Mouse (Mus musculus) lung, adult 18-20 months (tissue): ENCODE data around the gene Trmt11.
A peak's percentile ranks its signal among the peaks of the same experiment; 100 is the strongest.
"Not testable (repeated sequence)": the region's sequence is repeated elsewhere in the genome, so short reads cannot be mapped to it uniquely, and the experiment has no call there.

Experiments
- DNase-seq, 2 experiments: peaks; one replicate each; pipeline ENCODE4 v3.0.0; 2022; ENCODE audit warnings: mixed read lengths in 2 of 2

Trmt11 gene

DNA sequence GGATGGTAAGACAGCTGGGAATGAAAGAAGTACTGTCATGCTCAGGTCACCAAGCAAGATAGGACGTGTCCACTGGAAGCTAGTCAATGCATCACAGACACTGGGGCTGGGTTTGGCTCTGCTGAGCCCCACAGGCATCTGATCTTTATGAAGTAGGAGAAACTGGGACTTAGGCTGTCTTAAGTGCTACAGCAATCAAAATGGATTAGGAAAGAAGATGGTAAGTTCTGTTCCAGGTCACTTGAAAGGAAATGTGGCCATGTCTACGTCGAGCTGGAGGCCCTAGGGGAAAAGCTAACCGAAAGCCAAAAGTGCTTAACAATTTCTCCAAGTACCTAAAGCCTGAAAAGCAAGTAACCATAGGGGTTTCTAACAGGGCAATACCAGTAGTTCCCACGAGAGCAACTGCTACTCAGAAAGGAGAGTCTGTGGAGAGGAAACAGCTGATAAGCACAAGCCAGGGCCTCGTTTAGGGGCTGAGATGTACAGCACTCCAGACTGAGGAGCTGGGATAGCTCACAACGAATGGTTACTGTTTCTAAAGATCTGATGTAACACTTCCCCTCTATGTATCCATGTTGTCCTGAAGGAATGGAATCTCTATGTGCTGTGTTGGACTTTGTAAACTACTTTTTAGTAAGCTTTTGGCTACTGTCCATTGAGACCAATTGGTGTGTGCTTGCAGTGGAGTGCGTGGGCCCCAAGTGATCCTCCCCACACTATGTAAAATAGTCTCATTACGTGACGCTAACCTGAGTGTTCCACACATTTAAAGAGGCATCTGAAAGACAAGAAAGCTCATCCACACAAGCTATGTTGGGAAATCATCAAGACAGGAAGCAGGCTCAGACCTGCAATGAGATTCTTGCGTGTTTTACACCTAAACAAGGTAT is 44.6 kb downstream of the Trmt11 start:
- DNase-seq: no peak

DNA sequence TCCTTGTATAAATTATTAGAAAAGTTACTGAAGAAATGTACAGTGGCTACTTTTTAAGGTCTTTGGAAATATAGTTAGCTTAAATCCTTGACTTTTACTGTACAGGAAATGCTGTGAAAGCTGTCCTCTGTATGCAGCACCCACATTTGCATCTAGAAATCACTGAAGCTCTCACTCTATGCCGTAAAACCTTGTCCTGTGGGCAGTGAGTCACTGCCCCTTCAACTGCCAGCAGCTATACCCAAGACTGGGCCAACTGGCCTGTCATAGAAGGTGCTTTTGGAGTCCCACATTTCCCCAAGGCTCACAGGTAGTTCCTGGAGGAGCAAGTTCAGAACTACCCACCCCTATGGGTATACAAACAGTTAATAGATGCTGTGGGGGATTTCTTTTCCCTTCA is 48.2 kb downstream of the Trmt11 start:
- DNase-seq: no peak

DNA sequence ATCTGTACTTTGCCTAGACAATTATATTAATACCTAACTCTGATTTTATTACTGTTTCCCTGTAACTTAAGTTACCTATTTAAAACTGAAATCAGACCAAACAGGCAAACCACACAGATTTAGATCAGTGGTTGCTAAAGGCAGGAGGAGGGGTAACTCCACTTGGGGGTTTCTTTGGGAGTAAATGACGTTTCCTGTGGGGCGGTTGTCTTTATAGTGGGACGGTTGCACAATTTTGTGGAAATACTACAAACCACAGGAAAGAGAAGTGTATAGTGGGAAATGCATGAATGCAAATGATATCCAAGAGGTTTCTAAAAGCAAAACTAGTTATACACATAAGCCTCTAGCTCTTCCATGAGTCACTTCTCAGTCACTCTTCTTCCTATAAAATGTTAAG is 50.6 kb downstream of the Trmt11 start:
- no peak for DNase-seq

DNA sequence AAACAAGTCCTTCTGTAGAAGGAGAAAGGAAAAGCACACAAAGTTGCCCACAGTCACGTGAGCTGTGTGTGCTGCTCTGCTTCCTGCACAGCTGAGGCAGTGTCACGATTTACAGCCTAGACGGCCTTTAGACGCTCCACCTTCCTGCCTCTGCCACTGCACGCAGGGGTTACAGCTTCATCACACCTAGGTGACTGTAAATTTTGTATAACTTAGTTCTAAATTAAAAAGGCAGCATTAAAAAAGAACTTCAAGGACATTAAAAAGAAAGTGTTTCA is 62.1 kb downstream of the Trmt11 start:
- no peak for DNase-seq

DNA sequence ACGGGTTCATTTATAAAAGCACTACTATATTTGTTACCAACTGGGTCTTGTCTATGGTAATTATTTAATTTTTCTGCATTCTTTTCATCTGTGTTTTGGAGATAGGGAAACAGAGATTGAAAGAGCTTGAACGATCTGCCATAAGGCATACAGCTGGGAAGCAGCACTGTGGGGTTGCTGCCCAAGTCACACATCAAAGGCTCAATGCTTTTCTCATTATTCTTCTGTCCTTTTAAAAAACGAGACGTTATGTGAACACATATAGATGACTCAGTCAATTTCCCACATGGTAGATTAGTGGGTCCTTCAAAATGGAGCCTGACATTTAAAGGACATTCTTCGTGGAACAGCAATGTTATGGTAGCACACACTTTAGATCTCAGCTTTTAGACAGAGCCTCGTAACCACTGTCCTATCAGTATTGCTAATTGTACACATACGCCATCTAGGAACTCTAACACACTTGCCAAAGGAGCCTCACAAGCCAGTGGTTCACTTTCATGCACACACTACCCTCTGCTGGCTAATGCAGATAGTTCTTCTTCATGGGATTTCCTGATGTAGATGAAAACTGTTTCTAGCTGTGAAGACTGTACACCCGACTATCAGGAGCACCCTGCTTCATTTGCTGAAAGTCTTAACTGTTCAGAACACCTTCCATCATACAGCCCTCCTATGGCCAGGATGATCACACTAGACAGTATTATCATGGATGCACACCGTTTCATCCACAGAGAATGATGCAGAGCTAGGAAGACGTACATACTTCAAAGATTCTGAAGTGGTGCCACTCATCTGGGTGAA is 62.6 kb downstream of the Trmt11 start:
- no peak for DNase-seq

DNA sequence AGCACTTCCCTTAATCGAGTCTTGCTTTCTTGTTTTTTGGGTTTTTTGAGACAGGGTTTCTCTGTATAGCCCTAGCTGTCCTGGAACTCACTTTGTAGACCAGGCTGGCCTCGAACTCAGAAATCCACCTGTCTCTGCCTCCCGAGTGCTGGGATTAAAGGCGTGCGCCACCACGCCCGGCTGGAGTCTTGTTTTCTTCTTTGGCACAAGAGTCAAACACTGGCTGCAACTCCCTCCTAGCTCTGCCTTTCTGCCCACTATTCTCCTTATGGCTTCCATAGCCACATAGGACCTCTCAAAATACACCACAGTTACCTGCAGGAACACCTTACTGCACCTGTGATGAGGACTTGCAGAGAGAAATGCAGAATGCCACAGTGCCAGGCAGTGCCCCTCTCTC is 64.6 kb downstream of the Trmt11 start:
- not testable (repeated sequence) for DNase-seq

DNA sequence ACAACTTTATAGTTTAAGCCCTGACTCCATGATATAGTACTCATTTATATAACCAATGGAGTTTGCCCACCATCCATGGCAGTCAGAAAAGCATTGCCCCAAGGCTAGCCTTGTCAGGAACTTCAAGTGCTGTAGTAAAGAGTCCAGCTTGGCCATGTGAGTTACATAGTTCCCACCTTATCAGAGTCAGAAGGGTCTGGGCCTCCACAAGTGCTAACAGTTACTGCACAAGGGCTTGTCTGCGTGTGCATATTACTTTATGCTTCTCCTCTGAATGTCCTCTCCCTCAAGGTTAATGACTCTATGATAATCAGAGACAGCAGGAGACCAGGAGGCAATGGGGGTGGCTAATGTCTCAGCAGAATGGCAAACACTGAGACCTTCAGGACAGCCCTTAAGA is 73.4 kb downstream of the Trmt11 start:
- no peak for DNase-seq

DNA sequence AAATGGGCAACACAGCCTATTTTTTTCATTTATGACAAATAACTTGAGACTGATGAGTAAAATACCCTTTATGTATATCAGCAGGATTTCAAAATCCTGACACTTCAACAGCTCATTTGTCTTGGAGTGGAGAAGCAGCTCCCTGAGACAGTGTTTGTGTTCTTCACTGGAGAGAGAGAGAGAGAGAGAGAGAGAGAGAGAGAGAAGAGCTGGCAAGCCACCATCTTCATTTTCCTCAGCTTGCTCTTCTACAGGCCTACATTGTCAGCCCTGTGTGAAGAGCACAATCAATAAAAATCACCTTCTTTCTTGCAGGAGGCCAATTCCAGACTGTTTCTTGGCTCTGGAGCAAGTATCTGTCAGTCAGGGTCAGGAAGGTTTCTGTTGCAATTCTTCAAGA is 78.8 kb downstream of the Trmt11 start:
- DNase-seq: peak in 1 of 2 experiments; percentile 2

DNA sequence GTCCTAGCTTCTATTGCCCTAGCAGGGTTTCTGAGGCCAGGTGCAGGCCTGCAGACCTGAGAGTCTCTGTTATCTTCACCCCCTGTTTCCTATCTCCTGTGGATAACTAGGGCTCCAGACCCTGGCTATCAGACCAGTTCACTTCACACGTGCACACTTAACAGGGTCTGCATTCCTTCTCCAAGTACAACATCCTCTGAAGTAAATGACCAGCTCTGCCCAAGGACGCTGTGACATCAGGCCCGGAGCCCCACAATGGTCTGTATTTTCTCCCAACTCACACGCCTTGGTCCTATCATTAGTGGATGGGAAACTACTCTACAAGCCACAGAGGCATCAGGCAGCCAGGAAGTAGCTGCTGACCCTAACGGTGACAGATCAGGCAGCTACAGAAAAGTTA is 81.4 kb downstream of the Trmt11 start:
- DNase-seq: no peak

DNA sequence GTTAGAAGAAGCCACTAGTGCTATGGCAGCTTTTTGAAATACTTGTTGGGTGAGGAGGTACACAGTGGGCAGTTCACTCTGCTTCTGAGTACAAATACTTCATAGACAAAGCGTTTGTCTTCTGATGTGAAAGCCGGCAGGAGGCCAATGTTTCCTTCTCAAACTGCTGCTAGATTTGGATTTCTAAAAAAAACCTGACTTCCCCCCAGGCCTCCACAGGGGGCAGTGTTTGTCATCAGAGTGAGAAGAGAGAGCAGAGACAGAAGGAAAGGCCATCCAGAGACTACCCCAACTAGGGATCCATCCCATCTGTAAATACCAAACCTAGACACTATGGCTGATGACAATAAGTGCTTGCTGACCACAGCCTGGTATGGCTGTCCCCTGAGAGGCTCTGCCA is 83.3 kb downstream of the Trmt11 start:
- DNase-seq: no peak

DNA sequence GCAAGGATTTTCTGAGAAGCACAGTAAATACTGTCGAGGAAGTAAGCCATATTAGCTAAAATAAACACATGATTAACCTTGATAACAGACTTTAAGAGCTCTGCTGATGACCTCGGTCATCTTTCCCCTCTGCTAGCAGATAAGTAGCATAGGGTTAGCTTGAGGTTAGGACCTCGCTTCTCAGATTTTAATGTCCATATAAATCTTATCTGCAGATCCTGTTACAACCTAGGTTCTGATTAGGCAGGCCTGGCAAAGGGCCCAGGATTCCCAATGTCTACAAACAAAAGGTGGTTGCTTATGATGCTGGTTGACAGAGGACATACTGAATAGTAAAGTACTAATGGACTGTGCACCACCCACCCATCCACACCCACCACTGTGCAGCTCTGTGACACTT is 83.8 kb downstream of the Trmt11 start:
- DNase-seq: no peak

DNA sequence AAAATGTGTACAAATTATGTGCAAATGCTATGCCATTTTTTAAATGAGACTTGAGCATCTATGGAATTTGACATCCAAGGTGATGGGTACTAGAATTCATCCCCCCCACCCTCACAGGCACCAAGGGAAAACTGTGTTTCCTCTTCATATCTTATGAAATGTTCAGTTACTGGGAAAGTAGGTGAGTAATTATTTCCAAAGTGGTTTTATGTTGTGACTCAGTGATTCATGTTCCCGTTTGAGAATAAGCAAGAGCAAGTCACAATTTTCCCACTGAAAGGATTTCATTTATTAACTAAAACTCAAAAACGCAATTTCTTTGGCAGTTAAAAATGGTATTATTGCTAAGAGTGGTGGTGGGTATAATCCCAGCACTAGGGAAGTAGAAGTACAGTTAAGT is 95.8 kb downstream of the Trmt11 start:
- no peak for DNase-seq

DNA sequence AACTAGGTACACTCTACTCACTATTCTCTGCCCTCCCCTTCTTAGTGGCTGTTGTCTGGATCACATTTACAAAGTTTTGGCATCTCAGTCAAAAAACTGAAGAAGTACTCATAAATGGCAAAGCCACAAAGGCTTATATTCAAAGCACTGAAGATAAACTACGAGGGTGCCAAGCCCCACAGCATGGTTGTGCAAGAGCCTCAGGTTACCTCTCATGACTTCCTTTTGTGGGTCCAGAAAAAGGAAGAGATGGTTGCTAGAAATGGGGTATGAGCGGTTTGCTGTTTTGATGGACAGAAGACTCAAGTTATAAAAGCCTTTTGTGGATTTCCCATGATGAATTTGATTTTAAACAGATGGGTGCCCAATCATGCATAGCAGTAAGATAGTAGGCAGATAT is 97.4 kb downstream of the Trmt11 start:
- DNase-seq: no peak

DNA sequence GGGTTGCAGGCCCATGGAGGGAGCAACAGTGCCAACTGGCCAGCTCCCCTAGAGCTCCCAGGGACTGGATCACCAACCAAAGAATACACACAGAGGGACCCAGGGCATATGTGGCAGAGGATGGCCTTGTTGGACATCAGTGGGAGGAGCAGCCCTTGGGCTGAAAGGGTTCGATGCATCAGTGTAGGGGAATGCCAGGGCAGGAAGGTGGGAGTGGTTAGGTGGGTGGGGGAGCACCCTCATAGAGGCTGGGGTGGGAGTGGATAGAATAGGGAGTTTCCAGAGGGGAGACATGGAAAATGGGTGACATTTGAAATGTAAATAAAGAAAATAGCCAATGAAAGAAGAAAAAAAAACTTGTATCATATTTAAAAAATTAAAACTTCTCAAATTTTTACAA is 97.8 kb downstream of the Trmt11 start:
- DNase-seq: no peak

DNA sequence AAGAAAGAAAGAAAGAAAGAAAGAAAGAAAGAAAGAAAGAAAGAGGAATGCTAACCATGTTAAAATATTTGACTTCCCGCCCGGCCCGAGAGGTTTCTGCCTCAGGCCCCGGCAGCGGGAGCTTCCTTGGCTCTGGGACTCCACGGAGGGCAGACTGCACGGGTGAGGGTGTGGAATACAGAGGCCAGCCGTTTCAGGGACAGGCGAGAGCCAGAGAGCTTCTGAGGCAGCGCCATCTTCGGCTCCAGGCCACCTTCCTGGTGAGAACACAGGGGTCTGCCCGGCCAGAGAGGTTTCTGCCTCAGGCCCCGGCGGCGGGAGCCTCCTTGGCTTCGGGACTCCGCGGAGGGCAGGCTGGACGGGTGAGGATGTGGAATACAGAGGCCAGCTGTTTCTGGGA is 102.3 kb downstream of the Trmt11 start:
- peak; percentile 8 to 12 for DNase-seq
